Mouse (Mus musculus): ENCODE measurements around the gene S1pr2.

The S1pr2 gene

DNA sequence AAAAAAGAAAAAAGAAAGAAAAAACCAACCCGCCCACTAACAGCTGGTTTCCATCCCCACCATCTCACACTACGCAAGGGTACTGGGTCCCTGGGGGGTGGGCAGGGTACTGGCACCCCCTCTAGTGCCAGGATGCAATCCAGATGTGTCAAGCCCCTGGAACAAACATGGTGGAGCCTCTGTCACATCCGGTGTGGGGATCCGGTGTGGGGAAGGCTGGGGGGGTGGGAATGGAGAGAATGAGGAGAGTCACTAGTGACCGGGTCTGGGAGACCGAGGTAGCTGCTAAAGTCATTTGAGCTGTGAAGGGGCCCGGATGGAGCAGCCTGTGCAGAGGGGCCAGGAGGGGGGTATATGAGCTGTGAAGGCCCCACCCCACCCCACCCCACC is 4.8 kb downstream of the S1pr2 start:
- in situ Hi-C loops (cut with MboI, MseI), result no loop called here

DNA sequence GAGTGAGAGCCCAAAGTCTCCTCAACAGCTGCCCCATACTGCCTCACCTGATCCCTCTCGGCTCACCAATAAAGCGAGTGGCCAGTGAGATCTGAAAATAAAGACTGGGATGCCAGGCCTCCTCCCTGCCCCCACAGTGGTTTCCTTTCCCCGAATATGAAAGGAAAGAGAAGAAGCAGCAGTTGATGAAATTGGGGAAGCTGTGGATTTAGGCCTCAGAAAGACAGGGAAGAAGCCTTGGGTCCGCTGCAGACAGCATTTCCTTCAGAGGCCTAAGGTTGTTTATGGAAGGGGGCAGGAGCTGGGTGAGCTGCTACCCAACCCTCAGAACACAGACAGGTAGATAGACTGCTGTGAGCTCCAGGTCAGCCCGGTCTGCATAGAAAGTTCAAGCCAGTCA is 9.8 kb downstream of the S1pr2 start:
- in situ Hi-C loops (cut with MboI, MseI), result no loop called here

DNA sequence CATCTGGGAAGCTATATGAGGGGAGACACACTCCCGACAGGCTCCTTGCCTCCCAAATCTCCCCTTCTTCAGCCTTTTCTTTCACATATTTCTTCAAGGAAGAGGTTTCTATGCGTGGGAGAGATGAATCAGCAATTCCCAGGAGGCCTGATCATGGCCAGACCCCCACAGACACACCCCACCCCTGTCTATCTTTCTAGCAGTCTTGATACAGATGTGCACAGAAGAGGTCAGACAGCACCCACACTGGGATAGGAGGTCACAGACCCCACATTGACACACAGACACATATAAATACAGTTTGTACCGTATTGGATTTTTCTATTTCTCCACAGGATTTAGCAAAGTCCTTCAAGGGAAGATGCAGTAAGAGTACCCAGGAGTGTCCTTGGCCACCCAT is 10.6 kb downstream of the S1pr2 start:
- in situ Hi-C loops (cut with MboI, MseI), result no loop called here

DNA sequence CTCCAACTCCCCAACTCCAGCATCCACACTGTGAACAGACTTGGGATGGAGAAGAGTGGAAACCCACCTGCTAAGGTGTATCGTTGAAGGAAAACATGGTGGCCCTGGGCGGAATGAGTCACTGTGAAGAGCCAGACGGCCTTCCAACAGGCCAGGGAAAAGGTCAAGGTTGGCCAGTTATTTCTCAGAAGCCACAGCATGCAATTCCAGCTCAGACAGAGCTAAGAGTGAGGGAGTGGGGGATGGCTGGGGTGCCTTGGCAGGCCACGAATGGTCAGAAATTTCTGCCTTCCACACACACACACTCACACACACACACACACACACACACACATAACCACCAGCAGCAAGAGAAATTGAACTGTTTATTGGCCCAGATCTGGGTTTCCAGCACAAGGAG is 11.0 kb downstream of the S1pr2 start:
- in situ Hi-C loops (cut with MboI, MseI), result no loop called here

DNA sequence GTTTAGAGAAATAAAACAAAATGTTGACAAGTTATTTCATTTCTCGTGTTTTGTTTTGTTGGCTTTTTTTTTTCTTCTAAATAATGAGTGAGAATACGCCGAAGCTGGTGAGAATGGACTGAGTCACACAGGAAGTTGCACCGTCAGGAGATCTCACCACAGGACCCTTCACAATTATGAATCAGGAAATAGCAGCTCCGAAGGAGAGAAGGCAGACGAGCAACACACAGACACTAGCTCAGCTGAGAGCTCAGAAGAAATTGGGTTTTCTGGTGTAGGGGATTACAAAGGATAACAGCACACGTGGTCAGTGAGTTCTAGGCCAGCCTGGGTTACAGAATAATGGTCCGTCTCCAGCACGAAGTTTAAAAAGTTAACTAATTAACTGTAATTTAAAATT is 15.0 kb downstream of the S1pr2 start:
- in situ Hi-C loops (cut with MboI, MseI), result no loop called here

DNA sequence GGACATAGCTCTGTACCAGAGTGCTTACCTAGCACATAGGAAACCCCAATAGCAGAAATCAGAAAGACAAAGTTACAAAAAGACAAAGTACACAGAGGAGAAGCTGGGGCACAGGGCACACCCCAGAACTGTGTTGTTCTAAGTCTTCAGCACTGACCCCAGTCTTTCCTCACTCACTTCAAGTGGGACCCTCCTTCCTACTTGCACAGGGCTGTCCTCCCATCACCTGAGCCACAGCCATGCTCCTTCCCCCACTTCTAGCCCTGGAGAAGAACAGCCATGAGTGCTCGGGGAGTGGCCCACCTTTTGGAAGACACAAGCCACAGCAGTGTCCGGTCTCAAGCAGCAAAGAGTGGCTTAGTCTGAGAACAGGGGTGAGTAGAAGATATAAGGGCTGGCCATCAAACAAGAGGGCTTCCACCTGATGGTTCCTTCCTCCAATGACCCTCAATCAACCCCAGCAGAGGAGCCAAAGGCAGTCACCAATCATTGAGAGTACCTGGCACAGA is 17.1 kb downstream of the S1pr2 start, which contains the start of gene Dnmt1:
Dnmt1 (minus strand) TSS at position 459 of the 509 bp plus-strand sequence.
- in situ Hi-C loops (cut with MboI, MseI), result no loop called here

DNA sequence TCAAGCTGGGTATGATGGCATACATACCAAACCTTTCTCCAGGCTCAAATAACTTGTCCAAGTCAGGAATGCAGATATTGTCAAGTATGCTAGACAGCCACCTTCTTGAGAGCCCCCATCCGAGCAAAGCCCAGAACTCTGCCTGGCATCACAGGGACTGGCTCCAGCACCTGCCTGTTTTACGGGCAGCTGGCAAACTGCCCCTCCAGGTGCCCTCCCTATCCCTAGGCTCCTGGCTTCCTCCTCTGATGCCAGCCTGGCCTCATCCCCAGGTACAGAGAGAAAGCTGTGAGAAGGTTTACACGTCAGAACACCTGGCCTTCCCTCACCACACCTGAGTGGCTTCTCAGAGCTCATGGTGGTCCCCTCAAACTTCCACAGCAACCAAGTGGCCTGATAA is 19.6 kb downstream of the S1pr2 start:
- in situ Hi-C loops (cut with MboI, MseI), result no loop called here

DNA sequence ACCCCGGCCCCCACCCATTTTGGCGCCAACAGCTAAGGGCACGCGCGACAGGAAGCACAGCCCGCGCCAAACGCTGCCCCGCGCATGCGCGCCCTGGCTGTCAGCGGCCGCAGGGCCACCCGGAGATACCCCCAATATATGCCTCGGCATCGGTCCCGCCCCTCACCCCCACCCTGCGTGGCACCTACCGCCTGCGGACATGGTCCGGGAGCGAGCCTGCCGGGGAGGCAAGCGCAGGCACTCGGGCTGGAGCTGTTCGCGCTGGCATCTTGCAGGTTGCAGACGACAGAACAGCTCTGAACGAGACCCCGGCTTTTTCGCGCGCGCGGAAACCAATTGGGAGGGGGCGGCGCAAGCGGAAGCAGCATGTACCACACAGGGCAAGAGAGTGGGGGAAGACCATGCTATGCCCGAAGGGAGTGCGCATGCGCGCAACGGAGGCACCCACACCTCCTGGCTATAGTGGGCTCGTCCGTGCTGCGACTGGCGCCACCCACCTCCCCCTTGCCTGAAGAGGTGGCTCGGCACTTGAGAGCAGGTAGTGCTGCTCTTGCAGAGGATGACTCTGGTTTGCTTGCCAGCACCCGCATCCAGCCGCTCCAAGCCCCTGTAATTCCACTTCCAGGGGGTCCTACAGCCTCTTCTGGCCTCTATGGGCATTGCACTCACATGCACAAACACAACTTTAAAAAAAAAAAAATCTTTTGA is 23.9 kb downstream of the S1pr2 start:
- in situ Hi-C loops (cut with MboI, MseI), result no loop called here

DNA sequence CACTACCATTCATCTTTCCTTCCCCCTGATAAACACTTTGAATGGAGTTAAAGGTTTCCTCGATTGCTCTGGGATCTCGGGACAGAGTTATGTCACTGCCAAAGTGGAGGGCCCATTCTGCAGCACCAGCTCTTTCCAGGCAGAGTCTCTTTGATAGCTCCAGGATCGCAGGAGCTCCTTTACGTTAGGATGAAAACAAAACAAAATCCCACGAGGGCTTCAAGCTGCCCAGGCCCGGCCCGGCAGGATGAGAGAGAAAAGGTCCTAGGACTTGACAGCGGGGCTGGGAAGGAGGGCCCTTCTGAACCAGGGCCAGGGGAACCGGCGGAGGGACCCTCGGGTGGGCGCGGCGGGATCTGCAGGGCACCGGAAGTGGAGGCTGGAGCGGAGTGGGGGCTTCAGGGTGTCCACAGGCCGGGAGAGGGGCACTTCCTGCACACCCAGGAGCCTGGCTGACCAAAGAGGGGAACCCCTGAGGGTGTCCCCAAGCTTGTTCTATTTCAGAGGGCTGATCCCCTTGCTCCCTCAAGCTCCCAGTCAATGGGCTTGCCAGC is 24.5 kb downstream of the S1pr2 start:
- in situ Hi-C loops (cut with MboI, MseI), result no loop called here

DNA sequence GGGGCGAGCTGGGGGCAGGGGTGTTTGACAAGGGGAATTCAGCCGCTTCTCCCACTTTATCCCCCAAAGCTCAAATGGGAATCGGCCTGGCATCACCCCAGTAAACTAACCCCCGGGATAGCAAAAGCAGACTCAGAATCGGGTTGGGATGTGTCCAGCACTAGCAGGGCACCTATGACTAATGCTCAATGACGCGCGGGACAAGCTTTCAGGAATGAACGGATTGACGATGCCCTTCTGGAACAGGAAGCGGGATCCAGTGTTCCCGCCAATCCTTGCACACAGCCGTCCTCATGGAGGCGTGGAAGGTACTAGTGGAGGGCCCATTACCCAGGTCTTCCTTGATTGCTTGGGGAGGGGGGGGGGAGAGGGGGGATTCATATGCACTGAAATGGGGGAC is 25.1 kb downstream of the S1pr2 start:
- in situ Hi-C loops (cut with MboI, MseI), result no loop called here

DNA sequence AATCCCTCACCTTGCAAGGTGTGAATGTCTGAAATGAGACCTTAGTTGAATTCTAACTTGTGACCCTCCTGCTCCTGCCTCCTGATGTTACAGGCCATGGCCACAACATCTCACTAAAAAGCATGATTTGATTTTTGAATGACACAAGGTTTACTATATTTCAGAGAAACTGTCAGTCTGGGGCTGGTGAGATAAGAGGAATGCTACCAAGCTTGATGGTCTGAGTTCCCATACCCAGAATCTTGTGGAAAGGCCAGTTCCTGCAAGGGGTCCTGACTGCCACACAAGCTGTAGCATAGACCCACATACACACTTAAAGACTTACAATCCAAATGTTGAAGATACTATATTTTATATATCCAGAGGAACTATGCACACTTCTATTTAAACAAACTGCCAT is 26.2 kb downstream of the S1pr2 start:
- in situ Hi-C loops (cut with MboI, MseI), result no loop called here

DNA sequence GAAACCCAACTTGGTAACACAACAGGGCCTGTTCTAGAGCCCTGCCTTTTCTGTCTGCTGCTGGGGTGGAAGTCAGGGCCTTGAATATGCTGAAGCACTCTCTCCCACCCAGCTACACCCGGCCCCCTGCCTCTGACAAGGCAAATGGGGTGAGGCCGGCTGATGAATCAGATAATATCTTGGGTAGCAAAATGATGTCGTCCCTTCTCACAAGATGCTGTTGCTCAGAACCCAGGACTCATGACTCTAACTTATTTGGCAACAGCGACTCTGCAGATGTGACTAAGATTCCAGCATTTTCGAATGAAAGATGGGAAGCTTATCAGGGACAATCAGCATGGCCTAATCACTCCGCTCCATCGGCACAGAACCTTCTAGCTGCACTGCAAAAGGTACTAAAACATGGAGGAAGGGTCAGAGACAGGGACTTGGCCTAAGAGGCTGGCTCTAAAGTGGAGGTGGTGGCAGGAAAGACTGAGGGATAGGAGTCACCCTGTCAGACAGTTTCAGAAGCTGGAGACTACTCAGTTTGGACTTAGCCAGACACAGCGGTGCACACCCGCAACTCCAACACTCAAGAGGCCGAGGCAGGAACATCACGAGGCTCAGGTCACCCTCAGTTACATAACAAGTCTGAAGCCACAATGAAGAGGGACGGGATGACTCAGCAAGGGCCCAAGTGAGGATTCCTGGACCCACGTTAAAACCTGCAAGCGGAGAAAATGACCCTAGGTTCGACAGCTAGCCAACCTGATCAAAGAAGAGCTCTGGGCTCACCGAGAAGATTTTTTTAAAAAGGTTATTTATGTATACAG is 30.3 kb downstream of the S1pr2 start:
- in situ Hi-C loops (cut with MboI, MseI), result loop anchor here (5.0 kb wide), 1 partner anchor 34 kb away; no protein-coding TSS in a partner anchor

DNA sequence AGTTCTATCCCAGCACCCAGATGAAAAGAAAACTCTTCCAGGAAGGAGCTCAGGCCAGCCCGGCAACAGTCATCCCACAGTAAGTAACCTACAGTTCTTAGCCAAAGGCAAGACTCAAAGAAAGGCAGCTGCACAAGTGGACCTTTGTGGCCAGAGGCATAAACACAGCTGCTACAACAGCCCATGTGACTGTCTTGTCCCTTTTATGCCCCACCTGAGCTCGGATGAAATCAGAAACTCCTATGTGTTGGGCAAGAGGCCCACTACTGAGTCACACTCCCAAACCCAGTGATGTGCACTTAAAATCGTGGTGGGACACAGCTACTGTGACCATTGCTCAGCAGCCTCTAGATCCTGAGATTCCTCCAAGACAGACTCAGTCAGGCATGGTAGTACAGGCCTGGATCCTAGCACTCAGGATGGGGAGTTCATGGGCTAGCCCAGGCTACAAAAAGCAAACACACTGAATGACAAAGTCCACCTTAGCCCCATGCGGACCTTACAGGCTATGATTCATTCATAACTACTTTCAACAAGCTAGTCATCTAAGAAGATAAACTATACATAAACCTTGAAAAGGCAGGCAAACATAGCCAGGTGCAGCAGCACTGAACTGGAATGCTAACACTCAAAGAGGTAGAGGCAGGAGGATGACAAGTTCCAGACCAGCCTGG is 31.7 kb downstream of the S1pr2 start:
- in situ Hi-C loops (cut with MboI, MseI), result loop anchor here (5.0 kb wide), 1 partner anchor 33 kb away; no protein-coding TSS in a partner anchor

DNA sequence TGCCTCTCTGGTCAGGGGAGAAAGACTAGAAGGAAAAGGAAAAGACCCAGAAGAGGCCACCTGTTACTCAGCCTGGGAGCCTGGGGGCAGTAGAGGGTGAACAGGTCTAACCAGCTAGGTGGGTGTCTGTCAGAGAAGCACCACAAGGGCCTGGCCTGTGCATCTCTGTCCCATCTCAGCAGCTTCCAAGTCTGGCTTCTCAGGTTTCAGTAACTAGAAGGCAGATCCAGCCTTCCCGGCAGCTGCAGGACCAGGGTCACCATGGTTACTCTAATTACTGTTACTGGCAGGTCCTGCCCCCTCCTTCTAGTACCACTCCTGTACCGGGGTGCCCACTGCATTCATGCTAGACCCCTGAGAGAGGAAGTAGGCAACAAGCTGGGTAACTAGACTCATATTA is 32.7 kb downstream of the S1pr2 start:
- in situ Hi-C loops (cut with MboI, MseI), result no loop called here

DNA sequence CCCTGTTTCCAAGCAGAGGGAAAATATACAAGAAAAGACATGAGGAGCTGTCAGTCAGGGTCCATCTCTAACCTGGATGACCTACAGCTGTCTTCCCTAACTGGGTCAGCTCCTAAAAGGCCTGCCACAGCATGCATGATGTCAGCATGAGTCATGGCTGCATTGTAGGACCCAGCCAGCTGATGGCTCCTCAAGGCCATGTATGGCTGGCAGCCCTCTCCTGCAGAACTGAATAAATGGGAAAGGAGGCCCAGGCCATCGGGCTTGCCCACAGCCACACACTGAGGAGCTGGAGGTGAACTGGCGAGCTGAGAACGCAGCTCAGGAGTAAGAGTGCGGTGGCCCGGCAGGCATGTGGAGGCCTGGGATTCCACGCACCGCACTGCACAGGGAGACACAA is 33.2 kb downstream of the S1pr2 start:
- in situ Hi-C loops (cut with MboI, MseI), result no loop called here

DNA sequence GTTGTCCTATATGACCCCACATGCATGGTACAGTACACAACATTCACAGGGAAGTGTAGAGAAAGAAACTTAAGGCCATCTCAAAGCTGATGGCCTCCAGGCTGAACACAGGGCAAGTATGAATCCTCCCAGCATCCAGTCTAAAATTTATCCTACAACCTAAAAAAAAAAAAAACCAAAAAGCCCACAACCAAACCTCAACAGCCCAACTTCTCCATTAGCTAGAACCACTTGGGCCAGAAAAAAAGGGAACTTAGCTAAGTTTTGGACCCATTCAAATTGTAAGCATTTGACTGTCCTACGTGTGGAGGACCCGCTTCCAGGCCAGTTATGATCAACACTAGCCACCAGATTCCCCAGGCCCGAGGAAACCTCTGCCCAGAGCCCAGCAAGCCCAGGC is 53.3 kb downstream of the S1pr2 start:
- in situ Hi-C loops (cut with MboI, MseI), result loop anchor here (10.0 to 25.0 kb wide), 3 partner anchors 72 to 1439 kb away; no protein-coding TSS in a partner anchor

DNA sequence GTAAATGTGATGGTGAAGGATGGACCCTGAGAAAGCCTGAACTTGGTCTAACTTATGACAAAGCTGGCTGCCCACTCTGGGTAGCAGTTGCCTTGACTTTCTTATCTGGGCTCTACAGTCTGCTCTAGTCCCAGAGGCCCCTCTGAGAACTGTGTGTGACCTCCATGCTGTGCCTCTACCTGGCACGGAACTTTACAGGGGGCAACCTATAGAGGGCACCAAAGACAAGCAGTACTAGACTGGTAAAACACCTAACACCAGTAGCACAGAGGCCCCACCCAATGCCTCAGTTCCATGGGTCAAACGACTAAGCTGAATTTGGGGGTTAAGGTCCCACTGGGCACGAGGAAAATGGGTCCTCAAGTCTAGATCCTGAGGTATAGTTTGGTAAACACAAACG is 60.4 kb downstream of the S1pr2 start:
- in situ Hi-C loops (cut with MboI, MseI), result loop anchor here (10.0 to 25.0 kb wide), 2 partner anchors 229 to 1446 kb away; partner anchors contain the start of gene Cdc37
